8 mouse cellular contexts compared by ENCODE assay signal in the genomic region with DNA sequence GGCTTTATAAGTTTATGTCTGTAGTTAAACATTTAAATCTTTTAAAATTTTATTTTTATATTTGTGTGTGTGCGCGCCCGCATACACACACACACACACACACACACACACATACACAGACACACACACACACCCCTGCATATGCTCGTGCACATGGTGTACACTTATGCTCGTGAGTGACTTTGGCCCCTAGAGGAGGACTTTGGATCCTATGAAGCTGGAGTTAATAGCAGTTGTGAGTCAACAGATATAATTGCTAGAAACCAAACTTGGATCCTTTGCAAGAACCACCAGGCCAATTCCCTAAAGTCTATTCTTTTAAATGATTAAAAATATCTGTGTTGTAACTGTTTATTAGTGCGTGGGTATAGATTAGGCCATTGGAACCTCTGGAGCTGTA. TPM values are rescaled to one million over a fixed set of nuclear protein-coding genes. Genes with fewer than 3 reads are reported as not detected.
DNase-seq lines count a peak whose midpoint lies in the region; ATAC-seq and TF ChIP-seq lines count a peak whose summit lies in the region.

No protein-coding gene starts in this region.

- H3K27me3 ChIP-seq in heart, embryonic 11.5 days (ENCODE audit: control insufficient read depth, insufficient read depth, low read length), result no peaks in the 10 kb centered on the region
- no peaks in the 10 kb centered on the region for H3K27me3 ChIP-seq in forebrain, embryonic 14.5 days (replicated peaks; ENCODE audit: control insufficient read depth, insufficient read depth, low read length)
- no peaks in the 10 kb centered on the region for H3K27me3 ChIP-seq in liver, postnatal 0 days (ENCODE audit: insufficient read depth, low read length)

- no peak for TF ChIP-seq EP300 in liver, postnatal 0 days (IDR thresholded peaks at IDR 0.05; ENCODE audit: low read depth)

- H3K9me3 ChIP-seq in heart, embryonic 11.5 days (replicated peaks; ENCODE audit: control insufficient read depth, low read length), result no peaks in the 10 kb centered on the region
- no peaks in the 10 kb centered on the region for H3K9me3 ChIP-seq in forebrain, embryonic 14.5 days (replicated peaks; ENCODE audit: control insufficient read depth, low read length)
- no peaks in the 10 kb centered on the region for H3K9me3 ChIP-seq in liver, postnatal 0 days (ENCODE audit: low read length)

- DNase-seq in heart, adult 8-10 months (ENCODE audit: low spot score), result no peak
- DNase-seq in A20 (ENCODE audit: low read depth, low spot score), result peak; percentile 62
- DNase-seq in forebrain, embryonic 14.5 days (ENCODE audit: low spot score), result peak; percentile 38
- no peak for DNase-seq in liver, postnatal 0 days
- no peak for DNase-seq in gastrocnemius, postnatal 4 days (ENCODE audit: low spot score in 2 of 2)
- DNase-seq in T-cell, adult 2 months (ENCODE audit: low spot score), result no peak

- WGBS in heart, embryonic 11.5 days (ENCODE audit: insufficient replicate concordance), result 87% methylated on average over 6 of the region's 6 CpGs
- WGBS in forebrain, embryonic 14.5 days, result 71% methylated on average over 6 of the region's 6 CpGs
- WGBS in liver, postnatal 0 days (ENCODE audit: insufficient replicate concordance), result 74% methylated on average over 6 of the region's 6 CpGs

- H3K36me3 ChIP-seq in heart, embryonic 11.5 days (ENCODE audit: control insufficient read depth, insufficient read depth, low read length), result no peaks in the 10 kb centered on the region
- H3K36me3 ChIP-seq in forebrain, embryonic 14.5 days (ENCODE audit: control insufficient read depth, insufficient read depth, low read length), result no peaks in the 10 kb centered on the region
- H3K36me3 ChIP-seq in liver, postnatal 0 days (replicated peaks; ENCODE audit: insufficient read depth, low read length), result no peaks in the 10 kb centered on the region

- 0 out of 2 replicates have a peak, but pooled peaks have one; percentile 1 for TF ChIP-seq CTCF in liver, postnatal 0 days (IDR thresholded peaks at IDR 0.05; ENCODE audit: low read depth)

- ATAC-seq in heart, embryonic 11.5 days (replicated peaks; ENCODE audit: insufficient number of reproducible peaks, low FRiP score, low TSS enrichment), result no peak
- peak; percentile 40; the same call in 1 of the 2 replicates for ATAC-seq in forebrain, embryonic 14.5 days
- ATAC-seq in liver, postnatal 0 days, result peak; percentile 58
- ATAC-seq in cerebellum, adult (ENCODE audit: insufficient number of reproducible peaks, low FRiP score, low TSS enrichment), result no peak

- H3K4me3 ChIP-seq in heart, embryonic 11.5 days (ENCODE audit: low read depth, low read length), result no peak overlapping the region
- H3K4me3 ChIP-seq in forebrain, embryonic 14.5 days (ENCODE audit: low read depth, low read length), result no peak overlapping the region
- H3K4me3 ChIP-seq in liver, postnatal 0 days (ENCODE audit: low read depth, low read length), result no peak overlapping the region

- H3K4me2 ChIP-seq in heart, embryonic 11.5 days, result no peak overlapping the region
- no peak overlapping the region for H3K4me2 ChIP-seq in forebrain, embryonic 14.5 days (ENCODE audit: low read length)
- H3K4me2 ChIP-seq in liver, postnatal 0 days (ENCODE audit: low read depth, low read length), result no peak overlapping the region

- H3K27ac ChIP-seq in heart, embryonic 11.5 days (ENCODE audit: low read depth, low read length), result peak overlapping the region; percentile 3; the same call in 1 of the 2 replicates
- H3K27ac ChIP-seq in forebrain, embryonic 14.5 days (ENCODE audit: low read depth, low read length), result peak overlapping the region; percentile 96
- peak overlapping the region; percentile 39; the same call in 1 of the 2 replicates for H3K27ac ChIP-seq in liver, postnatal 0 days (ENCODE audit: low read depth)

- no peak overlapping the region for H3K9ac ChIP-seq in heart, embryonic 11.5 days (ENCODE audit: low read depth, low read length)
- H3K9ac ChIP-seq in forebrain, embryonic 14.5 days (ENCODE audit: low read length), result no peak overlapping the region
- H3K9ac ChIP-seq in liver, postnatal 0 days (replicated peaks), result no peak overlapping the region

- peaks cover 7% of the 10 kb centered on the region for H3K4me1 ChIP-seq in heart, embryonic 11.5 days (ENCODE audit: control insufficient read depth, insufficient read depth, low read length)
- peaks cover 22% of the 10 kb centered on the region for H3K4me1 ChIP-seq in forebrain, embryonic 14.5 days (ENCODE audit: control insufficient read depth, insufficient read depth, low read length)
- peaks cover 24% of the 10 kb centered on the region for H3K4me1 ChIP-seq in liver, postnatal 0 days (ENCODE audit: insufficient read depth)

RNA-seq across cellular contexts. Expression of a gene that starts 42.8 kb away (rescaled TPM):
- polyA plus RNA-seq in heart, embryonic 11.5 days (2014; fragmentation: Nextera tagmentation; extraction: Ambion mirVana), result 43.1 and 49.7 TPM in 2 replicates
- 10 to 100 TPM; 68.3 to 94.1 (median 76.8) TPM for total RNA-seq in heart, adult 8-10 months (2022)
- polyA plus RNA-seq in forebrain, embryonic 14.5 days (2014; fragmentation: Nextera tagmentation; extraction: Ambion mirVana), result 27.1 and 42.0 TPM in 2 replicates
- 5.6 and 6.6 TPM in 2 replicates for polyA plus RNA-seq in liver, postnatal 0 days (2015; fragmentation: Nextera tagmentation; extraction: Ambion mirVana)
- total RNA-seq in gastrocnemius, postnatal 4 days (2021), result 100 to 1,000 TPM in 1 of 2 experiments, 10 to 100 TPM in 1; 85.1 to 102 TPM

Comparison
In these comparisons a context has a peak if more than half of its experiments do, and no peak if none do; other contexts are left out.
1. ATAC-seq: peak in forebrain, embryonic 14.5 days (single experiment) and liver, postnatal 0 days (single experiment); none in heart, embryonic 11.5 days (single experiment) and cerebellum, adult (single experiment).
2. H3K27ac ChIP-seq: peak in every context shown above with its lines; median percentile 96 in forebrain, embryonic 14.5 days; 39 in liver, postnatal 0 days; 3 in heart, embryonic 11.5 days.
3. DNase-seq: peak in A20 (single experiment) and forebrain, embryonic 14.5 days (single experiment); none in heart, adult 8-10 months (single experiment), liver, postnatal 0 days (single experiment), gastrocnemius, postnatal 4 days (0 of 2) and T-cell, adult 2 months (single experiment).